Mouse (Mus musculus): ENCODE data around the gene Insc. TPM values are rescaled to one million over a fixed set of nuclear protein-coding genes. Genes with fewer than 3 reads are reported as not detected.

Gene Insc
- total and polyA plus RNA-seq, 3 experiments, result not detected

- Histone ChIP-seq H3K79me2 (ENCODE audit: control insufficient read depth, insufficient read depth, low read length, poor library complexity) (no peaks in the 10 kb centered on the region), H3K27ac (ENCODE audit: control insufficient read depth, low read depth, low read length) (no peak overlapping the region), H3K4me1 (ENCODE audit: control insufficient read depth in 1 of 2, insufficient read depth in 2 of 2, low read length in 2 of 2) (no peaks in the 10 kb centered on the region), H3K9me3 (replicated peaks; ENCODE audit: insufficient read depth, low read length) (no peaks in the 10 kb centered on the region), H3K36me3 (ENCODE audit: control insufficient read depth in 1 of 2, insufficient read depth in 2 of 2, low read length in 2 of 2) (no peaks in the 10 kb centered on the region), H3K27me3 (ENCODE audit: control insufficient read depth in 1 of 2, insufficient read depth in 2 of 2, low read length in 2 of 2) (no peaks in the 10 kb centered on the region), H3K4me3 (ENCODE audit: control insufficient read depth in 1 of 2, insufficient read depth in 1 of 2, low read depth in 2 of 2, low read length in 2 of 2) (no peak overlapping the region), H3K9ac (ENCODE audit: control insufficient read depth, low read depth, low read length, poor library complexity, severe bottlenecking) (no peak overlapping the region)
- DNase-seq (ENCODE audit: low read depth, low spot score), result no peak
- TF ChIP-seq ZKSCAN1 (IDR thresholded peaks at IDR 0.05; ENCODE audit: low read depth, low read length) (no peak), TCF12 (IDR thresholded peaks at IDR 0.05; ENCODE audit: low read depth, low read length) (no peak), GABPA (IDR thresholded peaks at IDR 0.05; ENCODE audit: low read depth, low read length) (no peak), MXI1 (IDR thresholded peaks at IDR 0.05; ENCODE audit: low read depth, low read length) (no peak), ELF1 (IDR thresholded peaks at IDR 0.05; ENCODE audit: low read depth, low read length) (no peak), POLR2A (IDR thresholded peaks at IDR 0.05; ENCODE audit: control insufficient read depth in 1 of 2, insufficient read depth in 1 of 2, low read depth in 1 of 2, low read length in 2 of 2, poor library complexity in 1 of 2) (no peak)
Measured at GRCm38 (mm10) chr7:114842644-114843211, 99.2 kb downstream of the Insc start.

GRCm38 (mm10) chr7:114847179-114847578 lies 103.7 kb downstream of the Insc start:
- Histone ChIP-seq H3K9me3 (replicated peaks; ENCODE audit: insufficient read depth, low read length) (no peaks in the 10 kb centered on the region), H3K27ac (ENCODE audit: control insufficient read depth, low read depth, low read length) (no peak overlapping the region), H3K9ac (ENCODE audit: control insufficient read depth, low read depth, low read length, poor library complexity, severe bottlenecking) (no peak overlapping the region), H3K4me1 (ENCODE audit: control insufficient read depth in 1 of 2, insufficient read depth in 2 of 2, low read length in 2 of 2) (no peaks in the 10 kb centered on the region), H3K4me3 (ENCODE audit: control insufficient read depth in 1 of 2, insufficient read depth in 1 of 2, low read depth in 2 of 2, low read length in 2 of 2) (no peak overlapping the region), H3K79me2 (ENCODE audit: control insufficient read depth, insufficient read depth, low read length, poor library complexity) (no peaks in the 10 kb centered on the region), H3K36me3 (ENCODE audit: control insufficient read depth in 1 of 2, insufficient read depth in 2 of 2, low read length in 2 of 2) (no peaks in the 10 kb centered on the region), H3K27me3 (ENCODE audit: control insufficient read depth in 1 of 2, insufficient read depth in 2 of 2, low read length in 2 of 2) (no peaks in the 10 kb centered on the region)
- TF ChIP-seq CTCF (IDR thresholded peaks at IDR 0.05 in 2 of 3, conservative IDR thresholded peaks at IDR 0.05 in 1 of 3; ENCODE audit: control insufficient read depth in 1 of 3, insufficient read depth in 1 of 3, low read depth in 2 of 3, low read length in 3 of 3, poor library complexity in 1 of 3, severe bottlenecking in 1 of 3), result no peak
- TF ChIP-seq MAZ (IDR thresholded peaks at IDR 0.05; ENCODE audit: low read depth, low read length), result no peak
- TF ChIP-seq POLR2A (IDR thresholded peaks at IDR 0.05; ENCODE audit: control insufficient read depth in 1 of 2, insufficient read depth in 1 of 2, low read depth in 1 of 2, low read length in 2 of 2, poor library complexity in 1 of 2), result no peak
- no peak for TF ChIP-seq MYB (IDR thresholded peaks at IDR 0.05; ENCODE audit: low read depth, low read length)
- DNase-seq (ENCODE audit: low read depth, low spot score), result no peak

GRCm38 (mm10) chr7:114852387-114852786 lies 108.9 kb downstream of the Insc start:
- Histone ChIP-seq H3K9ac (ENCODE audit: control insufficient read depth, low read depth, low read length, poor library complexity, severe bottlenecking) (no peak overlapping the region), H3K36me3 (ENCODE audit: control insufficient read depth in 1 of 2, insufficient read depth in 2 of 2, low read length in 2 of 2) (no peaks in the 10 kb centered on the region), H3K4me1 (ENCODE audit: control insufficient read depth in 1 of 2, insufficient read depth in 2 of 2, low read length in 2 of 2) (no peaks in the 10 kb centered on the region), H3K27ac (ENCODE audit: control insufficient read depth, low read depth, low read length) (no peak overlapping the region), H3K4me3 (ENCODE audit: control insufficient read depth in 1 of 2, insufficient read depth in 1 of 2, low read depth in 2 of 2, low read length in 2 of 2) (no peak overlapping the region), H3K9me3 (replicated peaks; ENCODE audit: insufficient read depth, low read length) (no peaks in the 10 kb centered on the region), H3K79me2 (ENCODE audit: control insufficient read depth, insufficient read depth, low read length, poor library complexity) (no peaks in the 10 kb centered on the region), H3K27me3 (ENCODE audit: control insufficient read depth in 1 of 2, insufficient read depth in 2 of 2, low read length in 2 of 2) (no peaks in the 10 kb centered on the region)
- TF ChIP-seq POLR2AphosphoS2 (IDR thresholded peaks at IDR 0.05; ENCODE audit: low read length) (no peak), TCF12 (IDR thresholded peaks at IDR 0.05; ENCODE audit: low read depth, low read length) (no peak), ELF1 (IDR thresholded peaks at IDR 0.05; ENCODE audit: low read depth, low read length) (no peak), JUND (IDR thresholded peaks at IDR 0.05; ENCODE audit: low read depth, low read length) (no peak), USF2 (IDR thresholded peaks at IDR 0.05; ENCODE audit: borderline replicate concordance in 1 of 2, insufficient read depth in 1 of 2, low read depth in 1 of 2, low read length in 2 of 2) (no peak), SMC3 (IDR thresholded peaks at IDR 0.05; ENCODE audit: low read depth, low read length) (no peak), MYC (IDR thresholded peaks at IDR 0.05; ENCODE audit: low read depth, low read length) (no peak), ZMIZ1 (IDR thresholded peaks at IDR 0.05; ENCODE audit: low read depth, low read length) (no peak), RAD21 (IDR thresholded peaks at IDR 0.05; ENCODE audit: low read depth, low read length) (no peak), MXI1 (IDR thresholded peaks at IDR 0.05; ENCODE audit: low read depth, low read length) (no peak), E2F4 (IDR thresholded peaks at IDR 0.05; ENCODE audit: borderline replicate concordance, low read depth, low read length) (no peak), EP300 (IDR thresholded peaks at IDR 0.05; ENCODE audit: low read depth in 1 of 2, low read length in 2 of 2) (no peak), ZNF384 (IDR thresholded peaks at IDR 0.05; ENCODE audit: low read depth, low read length) (no peak), ZC3H11A (IDR thresholded peaks at IDR 0.05; ENCODE audit: low read depth, low read length) (no peak), POLR2A (IDR thresholded peaks at IDR 0.05; ENCODE audit: control insufficient read depth in 1 of 2, insufficient read depth in 1 of 2, low read depth in 1 of 2, low read length in 2 of 2, poor library complexity in 1 of 2) (no peak)
- DNase-seq (ENCODE audit: low read depth, low spot score), result no peak
